9 mouse cellular contexts compared by ENCODE assay signal in the genomic region with DNA sequence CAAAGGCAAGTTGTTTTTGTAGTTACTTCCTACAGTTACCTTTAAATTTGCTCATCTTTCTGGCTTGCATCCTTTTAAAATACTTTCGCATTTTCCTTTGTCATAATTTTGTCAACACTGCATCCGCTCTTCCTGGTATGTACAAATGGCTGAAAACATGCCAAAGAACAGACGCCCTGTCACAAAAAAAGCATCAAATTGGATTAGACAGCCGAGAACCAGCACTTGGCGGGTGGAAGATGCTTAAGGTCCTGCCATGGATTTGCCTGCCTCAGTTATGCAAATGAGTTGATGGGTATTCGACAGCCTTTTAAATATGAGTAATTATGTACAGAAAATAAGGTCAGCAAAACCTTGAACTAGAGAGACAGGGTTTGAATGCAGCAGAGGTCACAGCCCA.
A peak's percentile ranks its signal among the peaks of the same experiment; 100 is the strongest.
DNase-seq lines count a peak whose midpoint lies in the region; ATAC-seq lines count a peak whose summit lies in the region.
"Had no signal": no experiment of that assay in that cellular context is flagged by ENCODE, and none has a peak within 500 bp of the region (broad histone marks: within the 10 kb centered on the region; RNA-seq: fewer than 3 reads in every experiment).

No protein-coding gene starts in this region.

- 0 out of 2 replicates have a peak, but pooled peaks have one; percentile 26 for ATAC-seq in hindbrain, embryonic 14.5 days (ENCODE audit: low FRiP score)
- no peak for ATAC-seq in neural tube, embryonic 14.5 days (ENCODE audit: low read depth)

- H3K4me3 ChIP-seq in hindbrain, embryonic 14.5 days (replicated peaks; ENCODE audit: low read length), result no peak overlapping the region
- H3K4me3 ChIP-seq in neural tube, embryonic 14.5 days (ENCODE audit: low read depth, low read length), result no peak overlapping the region

- DNase-seq in layer of hippocampus, adult 9-11 months, result peak; percentile 41
- DNase-seq in layer of hippocampus, adult 8-10 months (ENCODE audit: low spot score in 2 of 2), result no peak
- peak; percentile 78 to 81 for DNase-seq in cerebellum, postnatal 10 days
- no peak for DNase-seq in hindbrain, embryonic 14.5 days (ENCODE audit: low spot score)
- DNase-seq in lung, postnatal 14 days, result no peak
- DNase-seq in liver, result no peak
- DNase-seq in urinary bladder, adult 18-20 months (ENCODE audit: low spot score in 2 of 2), result no peak

- no peaks in the 10 kb centered on the region for H3K27me3 ChIP-seq in hindbrain, embryonic 14.5 days (ENCODE audit: control insufficient read depth, insufficient read depth, low read length)
- H3K27me3 ChIP-seq in neural tube, embryonic 14.5 days (ENCODE audit: control insufficient read depth, insufficient read depth, low read length), result no peaks in the 10 kb centered on the region

- H3K4me1 ChIP-seq in hindbrain, embryonic 14.5 days (replicated peaks; ENCODE audit: control insufficient read depth, insufficient read depth, low read length), result peaks cover 27% of the 10 kb centered on the region
- peaks cover 12% of the 10 kb centered on the region; the same call in 1 of the 2 replicates for H3K4me1 ChIP-seq in neural tube, embryonic 14.5 days (ENCODE audit: control insufficient read depth, insufficient read depth, low read length)

- H3K9ac ChIP-seq in hindbrain, embryonic 14.5 days, result 0 out of 2 replicates have a peak overlapping the region, but pooled peaks have one; percentile 43
- no peak overlapping the region for H3K9ac ChIP-seq in neural tube, embryonic 14.5 days (replicated peaks; ENCODE audit: low read depth, low read length)
- H3K9ac ChIP-seq: liver, embryonic 14.5 days had no signal

- H3K9me3 ChIP-seq in hindbrain, embryonic 14.5 days (ENCODE audit: control insufficient read depth, low read length), result no peaks in the 10 kb centered on the region
- no peaks in the 10 kb centered on the region for H3K9me3 ChIP-seq in neural tube, embryonic 14.5 days (ENCODE audit: control insufficient read depth, low read length)

- H3K4me2 ChIP-seq in hindbrain, embryonic 14.5 days (replicated peaks), result peak overlapping the region; percentile 27; the same call in 1 of the 2 replicates
- H3K4me2 ChIP-seq in neural tube, embryonic 14.5 days (ENCODE audit: low read depth, low read length), result no peak overlapping the region

- 34% methylated on average over 6 of the region's 6 CpGs for WGBS in hindbrain, embryonic 14.5 days
- WGBS in neural tube, embryonic 14.5 days, result 35% methylated on average over 6 of the region's 6 CpGs

- H3K27ac ChIP-seq in hindbrain, embryonic 14.5 days, result peak overlapping the region; percentile 83
- H3K27ac ChIP-seq in neural tube, embryonic 14.5 days (ENCODE audit: low read depth, low read length), result peak overlapping the region; percentile 71; the same call in 1 of the 2 replicates
- H3K27ac ChIP-seq: liver, embryonic 14.5 days had no signal

- H3K36me3 ChIP-seq in hindbrain, embryonic 14.5 days (replicated peaks; ENCODE audit: control insufficient read depth, insufficient read depth), result no peaks in the 10 kb centered on the region
- H3K36me3 ChIP-seq in neural tube, embryonic 14.5 days (ENCODE audit: control insufficient read depth, insufficient read depth, low read length), result no peaks in the 10 kb centered on the region

Comparison
In these comparisons a context has a peak if more than half of its experiments do, and no peak if none do; other contexts are left out.
1. DNase-seq: peak in layer of hippocampus, adult 9-11 months (single experiment) and cerebellum, postnatal 10 days (2 of 2); none in layer of hippocampus, adult 8-10 months (0 of 2), hindbrain, embryonic 14.5 days (single experiment), lung, postnatal 14 days (single experiment), liver (single experiment) and urinary bladder, adult 18-20 months (0 of 2).